Mouse (Mus musculus) embryonic facial prominence, embryonic 13.5 days (tissue): ENCODE data around the gene Ccnd3. TPM values are rescaled to one million over a fixed set of nuclear protein-coding genes. Genes with fewer than 3 reads are reported as not detected.
"Not testable (repeated sequence)": the region's sequence is repeated elsewhere in the genome, so short reads cannot be mapped to it uniquely, and the experiment has no call there.

Experiments used
- ATAC-seq: fragments of 200-750 bp; cut with Nextera tagmentation; 2 replicates; pipeline ENCODE4 v1.8.0; 2017; ENCODE audit warnings: low read depth; ENCODE audit not compliant: insufficient number of reproducible peaks, insufficient read depth, low FRiP score, low TSS enrichment
- H3K27ac ChIP-seq: fragments of 300-500 bp; sonication (generic); 2 replicates; pipeline ENCODE4 v1.5.1; 2015; ENCODE audit warnings: moderate library complexity, mild to moderate bottlenecking, inconsistent platforms
- H3K27me3 ChIP-seq: fragments of 300-500 bp; sonication (generic); 2 replicates; pipeline ENCODE4 v1.6.1; 2015; ENCODE audit warnings: mild to moderate bottlenecking, inconsistent platforms
- H3K36me3 ChIP-seq: fragments of 300-500 bp; sonication (generic); 2 replicates; pipeline ENCODE4 v1.6.1; 2015; ENCODE audit warnings: mild to moderate bottlenecking, inconsistent platforms
- H3K4me1 ChIP-seq: fragments of 300-500 bp; sonication (generic); 2 replicates; pipeline ENCODE4 v1.6.1; 2015; ENCODE audit warnings: inconsistent platforms
- H3K4me2 ChIP-seq: fragments of 300-500 bp; sonication (generic); 2 replicates; pipeline ENCODE4 v1.6.1; 2015; ENCODE audit warnings: moderate library complexity, mild to moderate bottlenecking, inconsistent platforms
- H3K4me3 ChIP-seq: fragments of 300-500 bp; sonication (generic); 2 replicates; pipeline ENCODE4 v1.5.1; 2015; ENCODE audit warnings: mild to moderate bottlenecking, inconsistent platforms
- H3K9ac ChIP-seq: fragments of 300-500 bp; sonication (generic); 2 replicates; pipeline ENCODE4 v1.6.1; 2015; ENCODE audit warnings: mild to moderate bottlenecking, inconsistent platforms
- H3K9me3 ChIP-seq: fragments of 300-500 bp; sonication (generic); 2 replicates; pipeline ENCODE4 v1.6.1; 2016; ENCODE audit warnings: inconsistent platforms
- WGBS: fragments of 180-500 bp; shearing (Covaris S2); methylation state at CpG from one replicate; pipeline ENCODE4 v1.1.7; 2015; ENCODE audit warnings: mixed read lengths; 5-methylcytosine and 5-hydroxymethylcytosine counted together
- polyA plus RNA-seq: library from polyadenylated mRNA; unstranded; fragments of >200 nt; fragmentation: Nextera tagmentation; extraction: Ambion mirVana; gene quantifications from 2 replicates; pipeline ENCODE4 v1.2.1, GENCODE M21; 2015

Gene Ccnd3
- polyA plus RNA-seq, 1 experiment from 2014 or later, result 377 TPM

GRCm38 (mm10) chr17:47610849-47611660 lies 106.2 kb downstream of the Ccnd3 start, which contains the start of the genes Bysl, Med20 and Gm20517:
TSS of gene Bysl (minus strand) at chr17:47611492.
TSS of gene Med20 (plus strand) at chr17:47611582.
TSS of gene Gm20517 (plus strand) at chr17:47611589.
- no peaks in the 10 kb centered on the region for H3K9me3 ChIP-seq
- peak within 1 kb of the TSS; percentile 82 for H3K4me3 ChIP-seq
- H3K36me3 ChIP-seq, result peaks cover 60% of the 10 kb centered on the region
- H3K4me1 ChIP-seq, result peaks cover 23% of the 10 kb centered on the region
- H3K27ac ChIP-seq, result peak within 1 kb of the TSS; percentile 60; the same call in 1 of the 2 replicates
- peak within 1 kb of the TSS; percentile 89 for H3K9ac ChIP-seq
- under 1% methylated on average over 59 of the region's 59 CpGs for WGBS
- H3K27me3 ChIP-seq, result no peaks in the 10 kb centered on the region
- peak; percentile 88 for ATAC-seq
- peak within 1 kb of the TSS; percentile 77 for H3K4me2 ChIP-seq

- ATAC-seq, result peak; percentile 33; the same call in 1 of the 2 replicates
- no peaks in the 10 kb centered on the region for H3K9me3 ChIP-seq
- peaks cover 23% of the 10 kb centered on the region for H3K4me1 ChIP-seq
- H3K4me3 ChIP-seq, result peak overlapping the region; percentile 82
- under 1% methylated on average over 13 of the region's 13 CpGs for WGBS
- H3K4me2 ChIP-seq, result peak overlapping the region; percentile 77
- H3K9ac ChIP-seq, result peak overlapping the region; percentile 89
- H3K36me3 ChIP-seq, result peaks cover 59% of the 10 kb centered on the region
- H3K27ac ChIP-seq, result peak overlapping the region; percentile 60; the same call in 1 of the 2 replicates
- no peaks in the 10 kb centered on the region for H3K27me3 ChIP-seq
Measured at GRCm38 (mm10) chr17:47611661-47611982, 106.8 kb downstream of the Ccnd3 start.

GRCm38 (mm10) chr17:47614018-47614417 lies 109.2 kb downstream of the Ccnd3 start:
- Histone ChIP-seq H3K36me3 (peaks cover 57% of the 10 kb centered on the region), H3K4me3 (no peak overlapping the region), H3K9ac (no peak overlapping the region), H3K9me3 (no peaks in the 10 kb centered on the region), H3K27me3 (no peaks in the 10 kb centered on the region), H3K4me1 (peaks cover 23% of the 10 kb centered on the region), H3K27ac (no peak overlapping the region), H3K4me2 (no peak overlapping the region)
- WGBS, result 67% methylated on average over 1 of the region's 1 CpGs
- no peak for ATAC-seq

- H3K27me3 ChIP-seq, result no peaks in the 10 kb centered on the region
- H3K27ac ChIP-seq, result no peak overlapping the region
- WGBS, result 93% methylated on average over 8 of the region's 8 CpGs
- H3K4me2 ChIP-seq, result no peak overlapping the region
- no peak overlapping the region for H3K9ac ChIP-seq
- H3K4me3 ChIP-seq, result no peak overlapping the region
- ATAC-seq, result no peak
- H3K9me3 ChIP-seq, result no peaks in the 10 kb centered on the region
- peaks cover 14% of the 10 kb centered on the region for H3K4me1 ChIP-seq
- H3K36me3 ChIP-seq, result peaks cover 73% of the 10 kb centered on the region
Measured at GRCm38 (mm10) chr17:47616119-47616518, 111.3 kb downstream of the Ccnd3 start.

- H3K27ac ChIP-seq, result no peak overlapping the region
- 93% methylated on average over 4 of the region's 4 CpGs for WGBS
- no peak overlapping the region for H3K9ac ChIP-seq
- peaks cover 14% of the 10 kb centered on the region for H3K4me1 ChIP-seq
- H3K9me3 ChIP-seq, result no peaks in the 10 kb centered on the region
- no peak for ATAC-seq
- peaks cover 79% of the 10 kb centered on the region for H3K36me3 ChIP-seq
- H3K27me3 ChIP-seq, result no peaks in the 10 kb centered on the region
- no peak overlapping the region for H3K4me3 ChIP-seq
- H3K4me2 ChIP-seq, result no peak overlapping the region
Measured at GRCm38 (mm10) chr17:47616652-47617051, 111.8 kb downstream of the Ccnd3 start.

- H3K27me3 ChIP-seq, result no peaks in the 10 kb centered on the region
Measured at GRCm38 (mm10) chr17:47617605-47618307, 112.9 kb downstream of the Ccnd3 start.

DNA sequence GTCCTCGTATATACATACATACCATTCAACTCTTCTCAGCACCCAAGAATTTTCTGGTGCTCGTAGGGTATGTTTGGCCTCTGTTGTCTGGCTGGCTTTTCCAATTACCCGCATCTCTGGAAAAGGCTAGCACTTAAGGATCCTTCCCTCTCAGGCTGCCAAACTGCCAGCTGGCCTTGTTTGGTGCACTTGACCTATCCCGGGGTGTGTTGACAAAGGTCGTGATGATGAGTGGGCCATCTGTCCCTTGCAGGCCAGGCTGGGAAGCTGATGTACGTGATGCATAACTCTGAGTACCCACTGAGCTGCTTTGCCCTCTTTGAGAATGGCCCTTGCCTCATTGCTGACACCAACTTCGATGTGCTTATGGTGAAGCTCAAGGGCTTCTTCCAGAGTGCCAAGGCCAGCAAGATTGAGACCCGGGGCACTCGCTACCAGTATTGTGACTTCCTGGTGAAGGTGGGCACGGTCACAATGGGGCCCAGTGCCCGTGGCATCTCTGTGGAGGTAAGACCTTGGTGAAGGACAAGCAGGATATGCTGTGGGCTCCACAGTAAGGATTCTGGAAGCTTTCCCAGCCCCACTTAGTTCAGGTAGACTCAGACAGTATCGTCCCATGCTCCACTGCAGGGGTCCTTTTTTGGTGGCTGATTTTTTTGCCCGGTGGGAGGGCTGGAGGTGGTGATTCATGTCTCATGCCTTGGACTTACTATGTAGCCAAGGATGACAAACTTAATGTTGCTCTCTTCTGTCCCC lies 113.9 kb downstream of the Ccnd3 start:
- Histone ChIP-seq H3K4me1 (no peaks in the 10 kb centered on the region), H3K27me3 (no peaks in the 10 kb centered on the region), H3K9ac (no peak overlapping the region), H3K36me3 (peaks cover 91% of the 10 kb centered on the region), H3K4me3 (no peak overlapping the region), H3K27ac (no peak overlapping the region), H3K4me2 (no peak overlapping the region), H3K9me3 (no peaks in the 10 kb centered on the region)
- WGBS, result 93% methylated on average over 13 of the region's 13 CpGs
- no peak for ATAC-seq

More at GRCm38 (mm10) chr17:47617605-47618307, 112.9 kb downstream of the Ccnd3 start:
- H3K36me3 ChIP-seq, result peaks cover 90% of the 10 kb centered on the region
- 92% methylated on average over 9 of the region's 9 CpGs for WGBS
- H3K27ac ChIP-seq, result no peak overlapping the region
- H3K9me3 ChIP-seq, result no peaks in the 10 kb centered on the region
- no peak overlapping the region for H3K9ac ChIP-seq
- H3K4me2 ChIP-seq, result no peak overlapping the region
- no peak overlapping the region for H3K4me3 ChIP-seq
- peaks cover 5% of the 10 kb centered on the region for H3K4me1 ChIP-seq
- no peak for ATAC-seq

DNA sequence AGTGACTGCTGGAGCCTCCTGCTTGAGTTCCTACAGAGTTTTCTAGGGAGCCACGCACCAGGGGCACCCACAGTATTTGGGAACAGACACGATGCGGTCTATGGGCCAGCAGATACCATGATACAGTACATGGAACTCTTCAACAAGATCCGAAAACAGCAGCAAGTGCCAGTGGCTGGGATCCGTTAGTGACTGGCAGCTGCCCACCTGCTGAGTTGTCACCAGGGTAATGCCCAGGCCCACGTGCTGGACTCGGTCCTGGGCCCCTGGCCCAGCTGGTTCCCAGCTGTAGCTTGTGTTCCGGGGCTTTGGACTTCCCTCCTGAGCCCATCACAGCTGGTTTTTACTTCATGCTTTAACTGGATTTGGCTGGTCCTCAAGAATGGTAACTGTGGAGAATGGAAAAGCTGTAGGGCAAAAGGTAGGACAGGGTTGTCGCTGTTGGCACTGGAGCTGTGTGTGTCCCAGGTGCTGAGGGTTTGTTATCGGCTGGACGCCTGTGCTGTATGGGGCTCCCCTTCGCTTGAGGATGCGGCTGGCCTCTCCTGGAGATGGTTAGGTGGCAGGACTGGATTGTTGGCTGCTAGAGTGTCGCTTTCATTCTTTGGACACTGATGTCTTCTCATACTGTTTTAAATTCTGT lies 118.2 kb downstream of the Ccnd3 start:
- Histone ChIP-seq H3K4me1 (peaks cover 5% of the 10 kb centered on the region), H3K9ac (no peak overlapping the region), H3K27me3 (no peaks in the 10 kb centered on the region), H3K36me3 (peaks cover 80% of the 10 kb centered on the region), H3K9me3 (no peaks in the 10 kb centered on the region), H3K4me3 (no peak overlapping the region), H3K27ac (no peak overlapping the region), H3K4me2 (no peak overlapping the region)
- no peak for ATAC-seq
- 84% methylated on average over 14 of the region's 14 CpGs for WGBS

- not testable (repeated sequence) for H3K4me2 ChIP-seq, ATAC-seq, H3K9ac ChIP-seq, H3K27me3 ChIP-seq, H3K9me3 ChIP-seq, H3K27ac ChIP-seq, H3K4me3 ChIP-seq
- 91% methylated on average over 5 of the region's 5 CpGs for WGBS
- Histone ChIP-seq H3K36me3 (peaks cover 68% of the 10 kb centered on the region), H3K4me1 (peaks cover 12% of the 10 kb centered on the region)
Measured at GRCm38 (mm10) chr17:47624572-47624971, 119.7 kb downstream of the Ccnd3 start.

DNA sequence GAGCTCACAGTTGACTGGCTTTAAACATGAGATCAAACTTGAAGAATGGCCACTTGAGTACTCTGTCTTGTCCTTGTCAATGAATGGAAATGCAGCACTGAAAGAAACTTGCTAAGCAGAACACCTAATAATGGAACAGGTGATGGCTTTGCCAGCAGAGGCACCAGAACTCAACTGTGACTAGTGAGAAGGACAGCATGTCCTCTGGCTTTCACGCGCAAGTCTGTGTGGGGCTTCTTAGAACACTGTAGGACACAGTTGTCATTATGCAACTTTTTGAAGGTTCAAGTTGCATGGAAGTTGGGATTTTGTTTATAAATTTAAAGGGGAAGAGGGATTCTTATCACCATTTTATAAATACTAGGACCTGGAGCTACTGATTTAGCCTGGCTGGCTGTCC lies 120.2 kb downstream of the Ccnd3 start:
- H3K4me2 ChIP-seq, result no peak overlapping the region
- no peak overlapping the region for H3K27ac ChIP-seq
- 99% methylated on average over 2 of the region's 2 CpGs for WGBS
- no peaks in the 10 kb centered on the region for H3K9me3 ChIP-seq
- H3K9ac ChIP-seq, result no peak overlapping the region
- peaks cover 63% of the 10 kb centered on the region for H3K36me3 ChIP-seq
- no peaks in the 10 kb centered on the region for H3K27me3 ChIP-seq
- no peak for ATAC-seq
- peaks cover 13% of the 10 kb centered on the region for H3K4me1 ChIP-seq
- H3K4me3 ChIP-seq, result no peak overlapping the region

DNA sequence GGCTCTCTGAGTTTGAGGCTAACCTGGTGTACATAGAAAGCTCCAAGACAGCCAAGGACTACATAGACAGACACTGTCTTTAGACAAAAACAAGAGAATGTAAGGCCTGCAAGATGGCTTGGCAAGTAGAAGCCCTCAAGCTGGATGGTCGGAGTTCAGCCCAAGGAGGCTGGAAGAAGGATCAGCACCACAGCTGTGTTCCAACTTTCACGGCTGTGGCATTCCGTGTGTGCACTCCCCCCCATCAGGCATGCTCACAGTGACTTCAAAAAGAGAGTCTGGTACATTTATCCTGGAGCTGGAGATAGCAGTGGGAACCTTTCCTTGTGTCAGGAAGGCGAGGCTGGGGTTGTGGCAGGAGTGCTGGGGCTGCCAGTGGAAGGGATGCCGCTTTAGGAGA lies 121.2 kb downstream of the Ccnd3 start:
- 79% methylated on average over 5 of the region's 5 CpGs for WGBS

More for the DNA sequence above, 121.2 kb downstream of the Ccnd3 start:
- Histone ChIP-seq H3K9ac (no peak overlapping the region), H3K27ac (no peak overlapping the region), H3K27me3 (no peaks in the 10 kb centered on the region), H3K4me1 (peaks cover 23% of the 10 kb centered on the region), H3K4me2 (no peak overlapping the region), H3K4me3 (no peak overlapping the region), H3K9me3 (no peaks in the 10 kb centered on the region), H3K36me3 (peaks cover 55% of the 10 kb centered on the region)
- ATAC-seq, result no peak
